Mouse (Mus musculus) G1E (cell line): ENCODE results near the gene Adam19. TPM values are rescaled to one million over a fixed set of nuclear protein-coding genes. Genes with fewer than 3 reads are reported as not detected.

Experiments
- ATAC-seq: 2 replicates; pipeline ENCODE4 v1.8.0; 2016; ENCODE audit warnings: mild to moderate bottlenecking; ENCODE audit not compliant: insufficient number of reproducible peaks, poor library complexity, low FRiP score, severe bottlenecking; ENCODE audit errors: extremely low read depth
- DNase-seq: peaks from one replicate; pipeline ENCODE4 v3.0.0; 2012; ENCODE audit warnings: low spot score
- H3K27me3 ChIP-seq: 2 replicates; pipeline ENCODE4 v1.6.1; 2012; ENCODE audit warnings: mild to moderate bottlenecking, low read length, inconsistent platforms; ENCODE audit not compliant: insufficient read depth
- H3K36me3 ChIP-seq: replicated peaks from 2 replicates; pipeline ENCODE3; 2012; ENCODE audit warnings: mild to moderate bottlenecking, inconsistent platforms
- H3K4me1 ChIP-seq: 2 replicates; pipeline ENCODE4 v1.6.1; 2012; ENCODE audit warnings: low read depth, low read length, inconsistent platforms, mixed read lengths; ENCODE audit not compliant: insufficient read depth
- H3K4me3 ChIP-seq: 2 replicates; pipeline ENCODE4 v1.5.1; 2012; ENCODE audit warnings: low read depth, mild to moderate bottlenecking, inconsistent platforms, low read length, moderate library complexity, mixed read lengths
- H3K9me3 ChIP-seq: replicated peaks from 2 replicates; pipeline ENCODE4 v1.6.1; 2012; ENCODE audit warnings: inconsistent platforms
- CTCF ChIP-seq: IDR thresholded peaks from 2 replicates; pipeline ENCODE4 v1.5.1; 2012; ENCODE audit warnings: low read depth, low read length, inconsistent platforms, mixed read lengths
- GATA1 ChIP-seq: IDR thresholded peaks from 2 replicates; pipeline ENCODE4 v1.6.1; 2012; ENCODE audit warnings: borderline replicate concordance, low read length, inconsistent platforms, mixed read lengths
- GATA2 ChIP-seq: IDR thresholded peaks from 2 replicates; pipeline ENCODE4 v1.6.1; 2012; ENCODE audit warnings: low read depth, low read length, inconsistent platforms, borderline replicate concordance
- POLR2AphosphoS5 ChIP-seq: IDR thresholded peaks from 2 replicates; pipeline ENCODE4 v1.6.1; 2012; ENCODE audit warnings: low read depth, low read length, inconsistent platforms; ENCODE audit not compliant: insufficient replicate concordance
- TAL1 ChIP-seq: conservative IDR thresholded peaks from 2 replicates; pipeline ENCODE4 v1.6.1; 2012; ENCODE audit warnings: low read depth, low read length, inconsistent platforms, mixed read lengths
- polyA plus RNA-seq: library from polyadenylated mRNA; stranded (reverse); fragments of >175 nt; gene quantifications from 2 replicates; pipeline ENCODE4 v1.2.3, GENCODE M21; 2012
- total RNA-seq, 2 experiments: library from RNA; stranded (forward) in 1 of 2; stranded (reverse) in 1 of 2; fragments of 200-1000 nt in 1 of 2; fragments of >200 nt in 1 of 2; fragmentation: Nextera tagmentation in 1 of 2; gene quantifications; 2 replicates each; pipeline ENCODE4 v1.2.3; 2014 to 2017

The Adam19 gene
- total and polyA plus RNA-seq, 3 experiments, result 0.11 TPM; not detected in 2

DNA sequence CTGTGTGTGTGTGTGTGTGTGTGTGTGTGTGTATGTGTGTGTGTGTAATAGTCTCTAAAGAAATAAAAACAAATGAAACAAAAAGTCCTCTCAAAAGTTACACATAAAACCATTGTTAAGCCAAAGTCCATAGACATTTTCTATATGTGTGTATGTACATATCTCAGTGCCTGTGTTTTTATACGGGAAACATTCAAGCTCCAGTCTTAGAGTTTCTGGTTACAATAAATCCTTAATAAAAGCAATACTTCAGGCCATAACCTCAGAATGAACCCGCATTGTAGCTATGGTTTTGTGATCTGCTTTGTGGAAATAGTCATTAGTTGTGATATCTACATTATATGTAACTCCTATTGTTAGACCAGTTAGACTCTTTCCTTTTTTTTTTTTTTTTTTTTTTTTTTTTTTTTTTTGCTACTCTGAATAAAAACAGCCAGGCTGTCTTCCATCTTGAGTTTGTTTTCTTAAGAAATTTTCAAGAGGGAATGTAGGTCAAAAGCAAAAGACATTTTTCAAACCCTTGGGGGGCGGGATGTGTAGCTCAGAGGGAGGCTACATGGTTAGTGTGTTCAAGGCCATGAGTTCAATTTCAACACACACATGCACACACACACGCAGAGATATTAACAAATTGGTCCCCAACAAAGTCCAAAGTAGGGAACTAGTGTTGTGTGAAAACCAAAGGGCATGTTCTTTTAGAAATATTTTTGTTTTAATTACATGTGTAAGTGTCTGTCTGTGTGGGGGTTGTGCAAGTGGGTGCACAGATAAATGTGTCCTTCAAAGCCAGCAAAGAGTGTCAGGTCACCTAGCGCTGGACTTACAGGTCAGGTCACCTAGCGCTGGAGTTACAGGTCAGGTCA lies 27.6 kb upstream of the Adam19 start:
- H3K4me1 ChIP-seq, result no peaks in the 10 kb centered on the region
- no peaks in the 10 kb centered on the region for H3K36me3 ChIP-seq
- DNase-seq, result no peak
- H3K9me3 ChIP-seq, result no peaks in the 10 kb centered on the region
- no peak overlapping the region for H3K4me3 ChIP-seq
- TF ChIP-seq TAL1 (no peak), CTCF (no peak), GATA1 (no peak), POLR2AphosphoS5 (no peak), GATA2 (no peak)
- no peaks in the 10 kb centered on the region for H3K27me3 ChIP-seq
- ATAC-seq, result no peak

DNA sequence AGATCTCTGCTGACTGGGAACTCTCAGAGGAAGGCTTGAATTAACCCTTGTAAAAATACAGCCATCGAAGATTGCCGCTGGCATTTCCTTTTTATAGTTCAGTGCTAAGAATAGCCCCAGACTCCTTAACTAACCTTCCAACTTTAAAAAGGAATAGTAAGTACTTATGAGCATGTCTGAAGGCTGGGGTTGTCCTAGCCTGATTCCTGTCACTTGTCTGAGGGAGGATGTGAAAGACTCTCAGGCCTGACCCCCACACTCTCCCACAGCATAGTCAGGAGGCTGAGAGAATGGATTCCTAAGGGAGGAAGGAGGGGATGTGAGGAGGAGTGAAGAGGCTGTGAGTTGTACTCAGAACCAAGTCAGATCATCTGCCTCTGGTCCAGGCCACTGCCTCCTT lies 26.3 kb upstream of the Adam19 start:
- Histone ChIP-seq H3K9me3 (no peaks in the 10 kb centered on the region), H3K36me3 (no peaks in the 10 kb centered on the region), H3K27me3 (no peaks in the 10 kb centered on the region), H3K4me1 (no peaks in the 10 kb centered on the region), H3K4me3 (no peak overlapping the region)
- no peak for TF ChIP-seq POLR2AphosphoS5
- TF ChIP-seq GATA1, result no peak
- TF ChIP-seq GATA2, result no peak
- TF ChIP-seq CTCF, result no peak
- TF ChIP-seq TAL1, result no peak
- ATAC-seq, result no peak
- no peak for DNase-seq

GRCm38 (mm10) chr11:46030026-46030425 lies 25.8 kb upstream of the Adam19 start:
- no peak for ATAC-seq
- no peaks in the 10 kb centered on the region for H3K36me3 ChIP-seq
- H3K4me1 ChIP-seq, result no peaks in the 10 kb centered on the region
- no peak overlapping the region for H3K4me3 ChIP-seq
- H3K27me3 ChIP-seq, result no peaks in the 10 kb centered on the region
- no peaks in the 10 kb centered on the region for H3K9me3 ChIP-seq
- TF ChIP-seq GATA2 (no peak), GATA1 (no peak), TAL1 (no peak), POLR2AphosphoS5 (no peak), CTCF (no peak)
- no peak for DNase-seq

- Histone ChIP-seq H3K4me3 (no peak overlapping the region), H3K9me3 (no peaks in the 10 kb centered on the region), H3K27me3 (no peaks in the 10 kb centered on the region), H3K4me1 (no peaks in the 10 kb centered on the region), H3K36me3 (no peaks in the 10 kb centered on the region)
- no peak for DNase-seq
- TF ChIP-seq GATA1 (no peak), TAL1 (no peak), POLR2AphosphoS5 (no peak), GATA2 (no peak), CTCF (no peak)
- ATAC-seq, result no peak
Observed at GRCm38 (mm10) chr11:46031470-46031869, 24.3 kb upstream of the Adam19 start.

DNA sequence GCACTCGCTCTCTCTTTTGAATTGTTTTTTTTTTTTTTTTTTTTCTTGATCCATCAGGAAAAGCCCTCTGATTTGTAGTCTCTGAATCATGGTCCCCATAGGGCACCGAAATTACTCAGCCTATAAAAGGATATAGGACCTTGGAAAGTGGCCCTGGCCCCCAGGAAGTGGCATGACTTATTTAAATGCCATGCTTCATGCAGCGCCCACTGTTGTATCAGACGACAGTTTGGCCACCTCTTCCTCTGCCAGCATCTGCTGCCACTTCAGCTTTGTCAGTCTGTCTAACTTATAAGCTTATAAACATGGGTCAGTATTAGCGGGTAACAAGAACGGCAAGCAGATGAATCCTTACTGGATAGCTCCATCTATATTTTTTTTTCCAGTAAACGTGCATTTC lies 22.8 kb upstream of the Adam19 start:
- ATAC-seq (no peak), DNase-seq (no peak)
- Histone ChIP-seq H3K4me3 (no peak overlapping the region), H3K9me3 (no peaks in the 10 kb centered on the region), H3K36me3 (no peaks in the 10 kb centered on the region), H3K27me3 (no peaks in the 10 kb centered on the region), H3K4me1 (no peaks in the 10 kb centered on the region)
- TF ChIP-seq CTCF (no peak), GATA1 (no peak), TAL1 (no peak), POLR2AphosphoS5 (no peak), GATA2 (no peak)

- H3K27me3 ChIP-seq, result no peaks in the 10 kb centered on the region; the same call in 1 of the 2 replicates
- no peaks in the 10 kb centered on the region for H3K36me3 ChIP-seq
- H3K9me3 ChIP-seq, result no peaks in the 10 kb centered on the region
- H3K4me3 ChIP-seq, result no peak overlapping the region
- TF ChIP-seq GATA1, result no peak
- TF ChIP-seq TAL1, result no peak
- no peak for TF ChIP-seq GATA2
- TF ChIP-seq CTCF, result no peak
- TF ChIP-seq POLR2AphosphoS5, result no peak
- no peak for DNase-seq
- no peaks in the 10 kb centered on the region for H3K4me1 ChIP-seq
- no peak for ATAC-seq
Observed at GRCm38 (mm10) chr11:46036374-46036773, 19.4 kb upstream of the Adam19 start.
